Mouse (Mus musculus) kidney, embryonic 15.5 days (tissue): ENCODE measurements around the gene Marcksl1. TPM values are rescaled to one million over a fixed set of nuclear protein-coding genes. Genes with fewer than 3 reads are reported as not detected.
"Not testable (repeated sequence)": the region's sequence is repeated elsewhere in the genome, so short reads cannot be mapped to it uniquely, and the experiment has no call there.

Experiments
- ATAC-seq: fragments of 200-750 bp; cut with Nextera tagmentation; replicated peaks from 2 replicates; pipeline ENCODE4 v1.8.0; 2017; ENCODE audit warnings: moderate TSS enrichment; ENCODE audit not compliant: low FRiP score
- H3K27ac ChIP-seq: fragments of 300-500 bp; sonication (generic); 2 replicates; pipeline ENCODE4 v1.5.1; 2015; ENCODE audit warnings: mild to moderate bottlenecking, inconsistent platforms
- H3K27me3 ChIP-seq: fragments of 300-500 bp; sonication (generic); 2 replicates; pipeline ENCODE4 v1.6.1; 2015; ENCODE audit warnings: inconsistent platforms
- H3K36me3 ChIP-seq: fragments of 300-500 bp; sonication (generic); 2 replicates; pipeline ENCODE4 v1.6.1; 2015; ENCODE audit warnings: inconsistent platforms
- H3K4me1 ChIP-seq: fragments of 300-500 bp; sonication (generic); 2 replicates; pipeline ENCODE4 v1.6.1; 2015; ENCODE audit warnings: inconsistent platforms
- H3K4me2 ChIP-seq: fragments of 300-500 bp; sonication (generic); 2 replicates; pipeline ENCODE4 v1.6.1; 2015; ENCODE audit warnings: moderate library complexity, mild to moderate bottlenecking, inconsistent platforms
- H3K4me3 ChIP-seq: fragments of 300-500 bp; sonication (generic); replicated peaks from 2 replicates; pipeline ENCODE4 v1.5.1; 2015; ENCODE audit warnings: mild to moderate bottlenecking, inconsistent platforms
- H3K9ac ChIP-seq: fragments of 300-500 bp; sonication (generic); 2 replicates; pipeline ENCODE4 v1.6.1; 2015; ENCODE audit warnings: mild to moderate bottlenecking, inconsistent platforms
- H3K9me3 ChIP-seq: fragments of 300-500 bp; sonication (generic); replicated peaks from 2 replicates; pipeline ENCODE4 v1.6.1; 2016; ENCODE audit warnings: inconsistent platforms
- WGBS: fragments of 180-500 bp; shearing (Covaris S2); methylation state at CpG from one replicate; pipeline ENCODE4 v1.1.7; 2015; ENCODE audit warnings: mixed read lengths; 5-methylcytosine and 5-hydroxymethylcytosine counted together
- polyA plus RNA-seq: library from polyadenylated mRNA; unstranded; fragments of >200 nt; fragmentation: Nextera tagmentation; extraction: Ambion mirVana; gene quantifications from 2 replicates; pipeline ENCODE4 v1.2.1, GENCODE M21; 2015

Gene Marcksl1
- polyA plus RNA-seq, 1 experiment from 2014 or later, result 886 TPM

- WGBS, result 83% methylated on average over 2 of the region's 2 CpGs
- no peak overlapping the region for H3K4me2 ChIP-seq
- no peaks in the 10 kb centered on the region for H3K9me3 ChIP-seq
- no peak for ATAC-seq
- H3K9ac ChIP-seq, result no peak overlapping the region
- no peak overlapping the region for H3K4me3 ChIP-seq
- H3K4me1 ChIP-seq, result 0 out of 2 replicates have a peak, but pooled peaks cover 3% of the 10 kb centered on the region
- no peak overlapping the region for H3K27ac ChIP-seq
- H3K27me3 ChIP-seq, result no peaks in the 10 kb centered on the region
- H3K36me3 ChIP-seq, result no peaks in the 10 kb centered on the region
Observed at GRCm38 (mm10) chr4:129549306-129549705, 35.9 kb downstream of the Marcksl1 start.

GRCm38 (mm10) chr4:129550295-129550694 is 36.9 kb downstream of the Marcksl1 start:
- ATAC-seq, result no peak
- 55% methylated on average over 1 of the region's 1 CpGs for WGBS

GRCm38 (mm10) chr4:129554512-129554911 is 41.1 kb downstream of the Marcksl1 start:
- H3K27me3 ChIP-seq, H3K4me3 ChIP-seq, ATAC-seq, H3K27ac ChIP-seq, H3K36me3 ChIP-seq, H3K9me3 ChIP-seq, H3K4me2 ChIP-seq, H3K9ac ChIP-seq: not testable (repeated sequence)
- H3K4me1 ChIP-seq, result peaks cover 33% of the 10 kb centered on the region
- 91% methylated on average over 6 of the region's 6 CpGs for WGBS

More at GRCm38 (mm10) chr4:129550295-129550694, 36.9 kb downstream of the Marcksl1 start:
- H3K9me3 ChIP-seq, result no peaks in the 10 kb centered on the region
- H3K27ac ChIP-seq, result no peak overlapping the region
- H3K4me3 ChIP-seq, result no peak overlapping the region
- H3K4me1 ChIP-seq, result peaks cover 7% of the 10 kb centered on the region
- H3K36me3 ChIP-seq, result no peaks in the 10 kb centered on the region
- no peak overlapping the region for H3K4me2 ChIP-seq
- H3K9ac ChIP-seq, result no peak overlapping the region
- H3K27me3 ChIP-seq, result no peaks in the 10 kb centered on the region

GRCm38 (mm10) chr4:129555421-129555861 is 42.1 kb downstream of the Marcksl1 start:
- peak overlapping the region; percentile 59 for H3K4me3 ChIP-seq
- H3K9me3 ChIP-seq, result no peaks in the 10 kb centered on the region
- 2% methylated on average over 16 of the region's 16 CpGs for WGBS
- H3K9ac ChIP-seq, result peak overlapping the region; percentile 57
- peaks cover 30% of the 10 kb centered on the region for H3K4me1 ChIP-seq
- H3K27ac ChIP-seq, result peak overlapping the region; percentile 86
- peak; percentile 52 for ATAC-seq
- peak overlapping the region; percentile 73 for H3K4me2 ChIP-seq
- H3K27me3 ChIP-seq, result no peaks in the 10 kb centered on the region
- no peaks in the 10 kb centered on the region for H3K36me3 ChIP-seq

- ATAC-seq, result peak; percentile 66
- Histone ChIP-seq H3K36me3 (no peaks in the 10 kb centered on the region), H3K4me2 (peak overlapping the region; percentile 73), H3K4me3 (peak overlapping the region; percentile 59), H3K27ac (peak overlapping the region; percentile 86), H3K9ac (peak overlapping the region; percentile 57), H3K9me3 (no peaks in the 10 kb centered on the region), H3K4me1 (peaks cover 30% of the 10 kb centered on the region), H3K27me3 (no peaks in the 10 kb centered on the region)
- WGBS, result 0% methylated on average over 24 of the region's 24 CpGs
Observed at GRCm38 (mm10) chr4:129555862-129556531, 42.6 kb downstream of the Marcksl1 start.

- Histone ChIP-seq H3K9me3 (no peaks in the 10 kb centered on the region), H3K27me3 (no peaks in the 10 kb centered on the region), H3K4me1 (peaks cover 30% of the 10 kb centered on the region), H3K27ac (peak overlapping the region; percentile 86), H3K36me3 (no peaks in the 10 kb centered on the region), H3K4me3 (peak overlapping the region; percentile 59), H3K9ac (peak overlapping the region; percentile 57), H3K4me2 (peak overlapping the region; percentile 73)
- ATAC-seq, result peak; percentile 75
- WGBS, result 9% methylated on average over 33 of the region's 33 CpGs
Observed at GRCm38 (mm10) chr4:129556532-129557223, 43.3 kb downstream of the Marcksl1 start.

GRCm38 (mm10) chr4:129557256-129557808 is 44.0 kb downstream of the Marcksl1 start:
- H3K9me3 ChIP-seq, result no peaks in the 10 kb centered on the region
- H3K27ac ChIP-seq, result peak overlapping the region; percentile 86
- peaks cover 30% of the 10 kb centered on the region for H3K4me1 ChIP-seq
- H3K4me2 ChIP-seq, result peak overlapping the region; percentile 73; the same call in 1 of the 2 replicates
- no peak overlapping the region; the same call in 1 of the 2 replicates for H3K4me3 ChIP-seq
- peak overlapping the region; percentile 57; the same call in 1 of the 2 replicates for H3K9ac ChIP-seq
- H3K27me3 ChIP-seq, result no peaks in the 10 kb centered on the region
- ATAC-seq, result 0 out of 2 replicates have a peak, but pooled peaks have one; percentile 9
- 48% methylated on average over 9 of the region's 9 CpGs for WGBS
- H3K36me3 ChIP-seq, result no peaks in the 10 kb centered on the region

- 82% methylated on average over 12 of the region's 12 CpGs for WGBS
- Histone ChIP-seq H3K4me1 (peaks cover 33% of the 10 kb centered on the region), H3K27ac (no peak overlapping the region), H3K36me3 (no peaks in the 10 kb centered on the region), H3K9me3 (no peaks in the 10 kb centered on the region), H3K4me2 (no peak overlapping the region), H3K27me3 (no peaks in the 10 kb centered on the region), H3K4me3 (no peak overlapping the region), H3K9ac (no peak overlapping the region)
- no peak for ATAC-seq
Observed at GRCm38 (mm10) chr4:129558321-129558955, 45.1 kb downstream of the Marcksl1 start.

GRCm38 (mm10) chr4:129561184-129561583 is 47.8 kb downstream of the Marcksl1 start:
- no peaks in the 10 kb centered on the region for H3K36me3 ChIP-seq
- H3K27me3 ChIP-seq, result no peaks in the 10 kb centered on the region
- 83% methylated on average over 5 of the region's 5 CpGs for WGBS
- H3K27ac ChIP-seq, result no peak overlapping the region
- no peak for ATAC-seq
- no peak overlapping the region for H3K4me2 ChIP-seq
- H3K9me3 ChIP-seq, result no peaks in the 10 kb centered on the region
- H3K4me3 ChIP-seq, result no peak overlapping the region
- H3K4me1 ChIP-seq, result peaks cover 30% of the 10 kb centered on the region
- no peak overlapping the region for H3K9ac ChIP-seq

- 11% methylated on average over 8 of the region's 8 CpGs for WGBS
- peak overlapping the region; percentile 42; the same call in 1 of the 2 replicates for H3K27ac ChIP-seq
- no peak overlapping the region for H3K4me3 ChIP-seq
- H3K4me2 ChIP-seq, result no peak overlapping the region
- no peaks in the 10 kb centered on the region for H3K36me3 ChIP-seq
- H3K9ac ChIP-seq, result no peak overlapping the region
- H3K4me1 ChIP-seq, result peaks cover 11% of the 10 kb centered on the region
- ATAC-seq, result peak; percentile 83
- H3K27me3 ChIP-seq, result no peaks in the 10 kb centered on the region
- H3K9me3 ChIP-seq, result no peaks in the 10 kb centered on the region
Observed at GRCm38 (mm10) chr4:129563718-129564117, 50.3 kb downstream of the Marcksl1 start.

GRCm38 (mm10) chr4:129565139-129565538 is 51.8 kb downstream of the Marcksl1 start:
- Histone ChIP-seq H3K4me2 (no peak overlapping the region), H3K4me3 (no peak overlapping the region), H3K9ac (no peak overlapping the region), H3K4me1 (peaks cover 11% of the 10 kb centered on the region), H3K27me3 (no peaks in the 10 kb centered on the region), H3K27ac (no peak overlapping the region), H3K9me3 (no peaks in the 10 kb centered on the region), H3K36me3 (no peaks in the 10 kb centered on the region)
- ATAC-seq, result no peak
- WGBS, result 86% methylated on average over 6 of the region's 6 CpGs
